Mouse (Mus musculus) kidney, embryonic 15.5 days (tissue): Measurements from ENCODE around the gene Cckar. TPM values are rescaled to one million over a fixed set of nuclear protein-coding genes. Genes with fewer than 3 reads are reported as not detected.

Source experiments
- ATAC-seq: fragments of 200-750 bp; cut with Nextera tagmentation; replicated peaks from 2 replicates; pipeline ENCODE4 v1.8.0; 2017; ENCODE audit warnings: moderate TSS enrichment; ENCODE audit not compliant: low FRiP score
- H3K27ac ChIP-seq: fragments of 300-500 bp; sonication (generic); 2 replicates; pipeline ENCODE4 v1.5.1; 2015; ENCODE audit warnings: mild to moderate bottlenecking, inconsistent platforms
- H3K27me3 ChIP-seq: fragments of 300-500 bp; sonication (generic); 2 replicates; pipeline ENCODE4 v1.6.1; 2015; ENCODE audit warnings: inconsistent platforms
- H3K36me3 ChIP-seq: fragments of 300-500 bp; sonication (generic); 2 replicates; pipeline ENCODE4 v1.6.1; 2015; ENCODE audit warnings: inconsistent platforms
- H3K4me1 ChIP-seq: fragments of 300-500 bp; sonication (generic); 2 replicates; pipeline ENCODE4 v1.6.1; 2015; ENCODE audit warnings: inconsistent platforms
- H3K4me2 ChIP-seq: fragments of 300-500 bp; sonication (generic); 2 replicates; pipeline ENCODE4 v1.6.1; 2015; ENCODE audit warnings: moderate library complexity, mild to moderate bottlenecking, inconsistent platforms
- H3K4me3 ChIP-seq: fragments of 300-500 bp; sonication (generic); replicated peaks from 2 replicates; pipeline ENCODE4 v1.5.1; 2015; ENCODE audit warnings: mild to moderate bottlenecking, inconsistent platforms
- H3K9ac ChIP-seq: fragments of 300-500 bp; sonication (generic); 2 replicates; pipeline ENCODE4 v1.6.1; 2015; ENCODE audit warnings: mild to moderate bottlenecking, inconsistent platforms
- H3K9me3 ChIP-seq: fragments of 300-500 bp; sonication (generic); replicated peaks from 2 replicates; pipeline ENCODE4 v1.6.1; 2016; ENCODE audit warnings: inconsistent platforms
- WGBS: fragments of 180-500 bp; shearing (Covaris S2); methylation state at CpG from one replicate; pipeline ENCODE4 v1.1.7; 2015; ENCODE audit warnings: mixed read lengths; 5-methylcytosine and 5-hydroxymethylcytosine counted together
- polyA plus RNA-seq: library from polyadenylated mRNA; unstranded; fragments of >200 nt; fragmentation: Nextera tagmentation; extraction: Ambion mirVana; gene quantifications from 2 replicates; pipeline ENCODE4 v1.2.1, GENCODE M21; 2015

Gene Cckar
- polyA plus RNA-seq, 1 experiment from 2014 or later: 4.3 TPM

DNA sequence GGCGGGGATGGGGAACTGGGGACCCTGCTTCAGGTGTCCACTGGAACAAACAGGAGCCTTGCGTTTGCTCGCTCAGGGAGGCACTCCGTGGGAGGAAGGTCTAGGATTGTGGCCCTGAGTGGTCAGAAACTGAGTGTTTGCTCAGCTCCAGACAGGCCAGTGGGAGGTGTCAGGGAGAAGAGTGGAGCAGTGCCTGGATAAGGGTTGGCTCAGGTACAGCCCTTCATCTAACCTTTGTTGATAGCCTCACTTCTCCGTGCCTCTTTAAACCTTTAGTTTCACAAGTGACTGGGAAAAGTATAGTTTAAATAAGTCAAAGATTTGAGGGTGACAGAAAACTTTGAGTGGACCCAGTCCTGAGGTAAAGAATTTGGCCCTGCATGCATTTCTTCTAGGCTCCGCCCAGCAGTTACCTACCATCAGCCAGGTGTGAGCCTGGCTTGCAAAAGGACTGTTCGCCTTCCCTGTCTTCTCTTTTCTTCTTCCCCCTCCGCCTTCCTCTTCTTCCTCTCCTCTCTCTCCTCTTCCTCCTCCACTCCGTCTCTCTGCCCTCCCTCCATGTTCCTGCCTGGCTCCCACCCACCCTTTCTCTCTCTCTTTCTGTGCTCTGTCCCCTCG is 37.1 kb downstream of the Cckar start:
- no peak overlapping the region for H3K9ac ChIP-seq
- no peaks in the 10 kb centered on the region for H3K27me3 ChIP-seq
- H3K36me3 ChIP-seq: no peaks in the 10 kb centered on the region
- 88% methylated on average over 10 of the region's 10 CpGs for WGBS
- H3K9me3 ChIP-seq: no peaks in the 10 kb centered on the region
- H3K4me2 ChIP-seq: no peak overlapping the region
- no peak overlapping the region for H3K27ac ChIP-seq
- no peak overlapping the region for H3K4me3 ChIP-seq
- ATAC-seq: no peak
- no peaks in the 10 kb centered on the region for H3K4me1 ChIP-seq

GRCm38 (mm10) chr5:53668021-53668420 is 39.5 kb downstream of the Cckar start:
- Histone ChIP-seq H3K27ac (no peak overlapping the region), H3K4me3 (no peak overlapping the region), H3K4me2 (no peak overlapping the region), H3K36me3 (no peaks in the 10 kb centered on the region), H3K9me3 (no peaks in the 10 kb centered on the region), H3K4me1 (no peaks in the 10 kb centered on the region), H3K27me3 (no peaks in the 10 kb centered on the region), H3K9ac (no peak overlapping the region)
- ATAC-seq: no peak
- WGBS: 84% methylated on average over 5 of the region's 5 CpGs

DNA sequence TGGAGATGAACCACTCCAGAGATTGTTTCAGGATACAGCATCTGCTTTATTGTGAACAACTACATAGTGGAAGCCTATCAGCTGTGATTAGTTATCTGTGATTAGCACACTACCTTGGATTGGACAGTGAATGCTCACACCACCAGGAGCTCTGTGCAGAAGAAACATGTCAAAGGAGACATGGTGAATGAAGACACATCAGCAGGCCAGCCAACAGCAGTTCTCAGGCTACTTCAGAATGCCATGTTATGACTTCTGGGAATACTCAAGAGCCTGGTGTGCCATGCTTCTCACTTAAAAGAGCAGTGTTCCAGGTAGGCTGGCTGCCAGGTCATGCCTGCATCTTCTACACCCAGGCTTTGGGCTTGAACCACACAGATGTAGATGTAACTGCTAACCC is 43.8 kb downstream of the Cckar start:
- no peak overlapping the region for H3K4me2 ChIP-seq
- no peak overlapping the region for H3K27ac ChIP-seq
- H3K27me3 ChIP-seq: no peaks in the 10 kb centered on the region
- ATAC-seq: no peak
- 0 out of 2 replicates have a peak, but pooled peaks cover 3% of the 10 kb centered on the region for H3K4me1 ChIP-seq
- H3K9me3 ChIP-seq: no peaks in the 10 kb centered on the region
- no peak overlapping the region for H3K9ac ChIP-seq
- no peaks in the 10 kb centered on the region for H3K36me3 ChIP-seq
- H3K4me3 ChIP-seq: no peak overlapping the region

GRCm38 (mm10) chr5:53662413-53662812 is 45.1 kb downstream of the Cckar start:
- no peak overlapping the region for H3K4me3 ChIP-seq
- no peak overlapping the region for H3K4me2 ChIP-seq
- H3K27ac ChIP-seq: no peak overlapping the region
- no peak for ATAC-seq
- H3K9ac ChIP-seq: no peak overlapping the region
- H3K27me3 ChIP-seq: no peaks in the 10 kb centered on the region
- H3K4me1 ChIP-seq: peaks cover 6% of the 10 kb centered on the region; the same call in 1 of the 2 replicates
- 42% methylated on average over 1 of the region's 1 CpGs for WGBS
- H3K36me3 ChIP-seq: no peaks in the 10 kb centered on the region
- H3K9me3 ChIP-seq: no peaks in the 10 kb centered on the region

- H3K27me3 ChIP-seq: no peaks in the 10 kb centered on the region
- H3K4me2 ChIP-seq: no peak overlapping the region
- H3K27ac ChIP-seq: no peak overlapping the region
- H3K9me3 ChIP-seq: no peaks in the 10 kb centered on the region
- H3K4me1 ChIP-seq: peaks cover 7% of the 10 kb centered on the region
- H3K36me3 ChIP-seq: peaks cover under 1% of the 10 kb centered on the region; the same call in 1 of the 2 replicates
- WGBS: 77% methylated on average over 2 of the region's 2 CpGs
- no peak overlapping the region for H3K9ac ChIP-seq
- no peak for ATAC-seq
- H3K4me3 ChIP-seq: no peak overlapping the region
These were observed 46.0 kb downstream of the Cckar start for GRCm38 (mm10) chr5:53661508-53661907.

DNA sequence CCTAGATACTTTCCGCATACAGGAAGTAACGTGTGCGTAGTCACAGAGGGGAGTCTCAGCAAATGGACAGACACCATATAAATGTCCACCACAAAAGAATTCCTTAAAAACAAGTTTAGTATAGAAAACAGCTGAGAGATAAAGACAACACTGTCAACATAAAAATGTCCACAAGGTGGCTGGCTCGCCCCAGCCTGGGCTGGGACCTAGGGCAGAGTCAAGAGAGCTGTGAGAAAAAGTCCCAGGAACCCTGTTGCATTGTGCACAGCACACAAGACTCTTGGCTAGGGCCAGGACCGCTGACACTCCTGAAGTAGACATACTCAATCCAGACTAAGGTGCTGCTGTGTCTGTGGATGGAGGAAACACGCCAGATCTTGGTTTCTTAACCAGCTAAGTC is 49.6 kb downstream of the Cckar start:
- Histone ChIP-seq H3K9ac (no peak overlapping the region), H3K4me3 (no peak overlapping the region), H3K4me2 (no peak overlapping the region), H3K9me3 (no peaks in the 10 kb centered on the region), H3K27me3 (no peaks in the 10 kb centered on the region), H3K36me3 (peaks cover 8% of the 10 kb centered on the region), H3K27ac (no peak overlapping the region), H3K4me1 (peaks cover 10% of the 10 kb centered on the region)
- 65% methylated on average over 6 of the region's 6 CpGs for WGBS
- ATAC-seq: peak; percentile 64; the same call in 1 of the 2 replicates

GRCm38 (mm10) chr5:53656596-53656995 is 50.9 kb downstream of the Cckar start:
- Histone ChIP-seq H3K4me3 (no peak overlapping the region), H3K4me1 (peaks cover 10% of the 10 kb centered on the region), H3K9me3 (no peaks in the 10 kb centered on the region), H3K27me3 (no peaks in the 10 kb centered on the region), H3K4me2 (no peak overlapping the region), H3K9ac (no peak overlapping the region), H3K27ac (peak overlapping the region; percentile 48), H3K36me3 (peaks cover 20% of the 10 kb centered on the region)
- 6% methylated on average over 1 of the region's 1 CpGs for WGBS
- ATAC-seq: no peak

Other genes starting within 250 kb of the Cckar start
- 33.1 and 36.7 TPM in 2 replicates for gene Rbpj, start 241.6 kb downstream of the Cckar start, polyA plus RNA-seq
- 44.4 and 46.9 TPM in 2 replicates for gene Tbc1d19, start 101.9 kb upstream of the Cckar start, polyA plus RNA-seq